Mouse (Mus musculus) fibroblast of lung, adult 2 months (primary cell): ENCODE results near the gene H2-D1.

Experiments used
- DNase-seq: peaks from one replicate; pipeline ENCODE4 v3.0.0-alpha.2; 2011; ENCODE audit warnings: low read depth

Gene H2-D1

DNA sequence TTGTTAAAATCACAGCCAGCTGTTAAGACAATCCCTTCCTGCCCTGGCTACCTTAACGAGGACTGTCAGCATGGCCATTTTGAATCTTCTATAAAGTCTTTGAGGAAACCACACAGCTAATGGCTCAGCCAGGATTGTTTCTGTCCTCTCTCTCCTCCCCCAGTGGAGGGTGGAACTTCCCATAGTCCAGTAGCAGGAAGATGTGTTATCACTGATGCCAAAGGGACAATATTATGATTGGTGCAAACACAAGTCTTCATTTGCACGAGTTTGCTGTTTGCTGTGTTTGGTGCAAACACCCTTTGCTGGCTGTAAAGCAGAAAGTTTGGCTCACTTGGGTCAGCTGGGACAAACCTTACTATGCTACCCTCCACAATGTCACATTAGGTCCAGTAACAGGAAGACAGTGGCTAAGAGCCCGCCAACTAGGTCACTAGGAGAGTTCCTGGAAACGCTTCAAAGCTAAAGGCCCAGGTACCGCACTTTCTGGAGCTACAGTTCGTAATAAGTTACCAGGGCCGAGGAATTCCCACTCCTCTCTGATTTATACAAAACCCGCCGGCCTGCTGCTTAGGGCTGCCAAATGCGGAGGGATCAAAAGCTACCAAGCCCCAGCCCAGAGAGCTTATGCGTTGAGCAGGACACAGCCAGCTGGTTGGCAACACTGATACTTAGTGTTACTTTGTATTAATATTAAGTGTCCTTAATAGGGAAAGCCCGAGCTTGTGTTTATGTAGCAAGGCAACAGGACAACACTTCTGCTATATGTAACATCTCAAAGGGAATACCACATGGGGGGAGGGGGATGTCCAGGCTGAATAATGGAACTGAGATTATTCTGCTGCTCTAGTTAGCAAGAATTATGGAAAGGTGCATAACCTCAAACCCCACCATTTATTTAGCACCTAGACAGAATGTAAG, 21.9 kb upstream of the H2-D1 start:
- no peak for DNase-seq

DNA sequence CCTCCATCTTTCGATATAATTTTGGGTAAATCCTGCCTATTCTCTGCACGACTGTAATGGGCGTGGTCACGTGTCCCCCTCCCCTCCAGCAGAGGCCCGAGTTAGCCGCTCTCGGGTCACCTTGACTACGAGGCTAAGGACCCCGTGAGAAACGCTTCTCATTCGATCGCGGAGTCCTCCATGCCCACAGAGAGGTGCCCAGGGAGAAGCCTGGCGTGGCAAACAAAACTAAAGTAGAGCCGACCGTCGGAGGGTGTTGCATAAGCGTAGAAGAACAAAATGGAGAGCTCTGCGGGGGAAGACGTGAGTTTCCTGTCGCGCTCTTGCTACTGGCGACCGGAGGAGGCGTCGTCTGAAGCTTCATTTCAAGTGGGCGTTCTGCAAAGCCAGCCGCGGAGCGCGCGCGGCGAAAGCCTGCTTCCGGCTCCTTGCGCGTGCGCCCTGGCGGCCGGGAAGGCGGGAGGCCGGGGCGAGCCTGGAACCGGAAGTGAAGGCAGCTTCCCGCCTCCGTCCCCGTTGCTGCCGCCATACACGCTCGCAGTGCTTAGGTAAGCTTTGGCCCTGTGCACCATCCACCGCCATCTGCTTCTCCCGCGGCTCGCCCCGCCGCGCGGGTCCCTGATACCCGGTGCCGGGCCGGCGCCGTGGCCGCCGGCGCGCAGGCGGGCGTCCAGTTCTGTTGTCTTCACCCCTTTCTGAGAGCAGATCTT, 21.1 kb upstream of the H2-D1 start, which contains the start of gene Ddx39b:
Ddx39b (plus strand) TSS at position 442 of the 710 bp plus-strand sequence.
- peak; percentile 90 for DNase-seq

DNA sequence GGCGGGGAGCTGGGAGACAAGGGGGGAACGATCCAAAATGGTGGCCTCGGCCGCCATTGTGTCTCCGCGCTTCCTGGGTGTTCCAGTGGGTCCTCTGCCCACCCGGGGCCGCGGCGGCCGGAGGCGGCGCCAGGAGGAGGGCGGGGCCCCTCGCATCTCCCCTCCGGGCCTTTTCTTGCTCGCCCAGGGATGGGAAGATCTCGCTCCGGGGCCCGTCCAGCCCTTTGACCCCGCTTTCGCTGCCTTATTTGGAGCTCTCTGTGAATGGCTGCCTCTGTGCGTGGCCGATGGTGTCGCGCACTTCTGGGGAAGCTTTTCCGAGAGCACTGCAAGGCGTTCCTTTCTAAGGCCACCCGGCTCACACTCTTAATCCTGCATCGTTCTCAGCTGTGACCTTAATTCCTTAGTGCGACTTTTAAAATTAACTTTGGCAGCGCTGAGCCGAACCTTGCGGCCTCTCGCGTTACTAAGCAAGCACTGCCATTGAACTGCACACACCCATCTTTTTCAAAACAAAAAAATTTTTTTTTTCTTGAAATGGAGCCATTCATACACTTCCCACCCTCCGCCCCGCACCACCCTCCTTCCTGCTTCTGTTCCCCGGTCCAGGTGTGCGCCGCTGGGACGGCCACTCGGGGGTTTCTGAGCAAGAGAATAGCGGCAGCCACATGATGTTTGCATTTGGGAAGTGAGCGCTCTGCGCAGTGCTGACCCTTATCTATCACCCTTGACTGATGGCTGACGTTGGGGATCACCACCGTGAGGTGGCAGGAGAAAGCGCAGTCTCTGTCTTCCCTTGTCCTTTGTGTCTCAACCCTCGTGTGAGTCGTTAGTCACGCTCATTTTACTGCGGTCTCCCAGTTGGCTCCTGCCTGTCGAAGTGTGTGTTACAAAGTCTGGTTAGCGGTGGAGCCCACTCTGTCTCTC, 20.3 kb upstream of the H2-D1 start:
- peak; percentile 36 for DNase-seq

DNA sequence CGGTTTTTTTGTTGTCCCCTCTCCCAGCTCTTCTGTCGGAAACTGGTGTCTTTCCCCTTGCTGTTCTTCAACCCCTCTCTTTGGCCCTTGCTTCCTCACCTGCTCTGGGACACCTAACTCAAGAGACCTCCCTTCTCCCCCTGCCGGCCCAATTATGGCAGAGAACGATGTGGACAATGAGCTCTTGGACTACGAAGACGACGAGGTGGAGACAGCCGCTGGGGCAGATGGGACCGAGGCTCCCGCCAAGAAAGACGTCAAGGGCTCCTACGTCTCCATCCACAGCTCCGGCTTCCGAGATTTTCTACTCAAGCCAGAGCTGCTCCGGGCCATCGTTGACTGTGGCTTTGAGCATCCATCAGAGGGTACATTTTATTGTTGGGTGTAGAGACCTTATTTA, 19.4 kb upstream of the H2-D1 start:
- no peak for DNase-seq

DNA sequence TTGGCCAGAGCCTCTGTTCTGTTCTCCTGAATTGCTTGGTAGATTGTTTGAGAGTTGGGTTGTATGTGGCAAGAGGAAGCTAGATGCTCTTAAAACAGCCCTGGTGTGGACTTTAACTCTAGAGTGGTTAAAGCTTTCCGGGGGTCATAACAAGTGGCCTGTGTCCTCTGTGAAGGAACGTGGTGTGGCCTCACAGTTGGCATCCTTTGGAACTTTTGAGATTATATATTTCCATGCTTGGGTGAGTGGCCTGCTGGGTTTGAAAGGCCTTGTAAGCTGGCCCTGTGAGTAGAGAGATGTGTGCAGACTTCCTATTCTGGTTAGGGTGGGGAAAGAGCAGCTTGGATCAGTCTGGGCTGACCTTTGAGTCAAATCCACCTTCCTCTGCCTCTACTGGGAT, 17.5 kb upstream of the H2-D1 start:
- DNase-seq, result no peak

DNA sequence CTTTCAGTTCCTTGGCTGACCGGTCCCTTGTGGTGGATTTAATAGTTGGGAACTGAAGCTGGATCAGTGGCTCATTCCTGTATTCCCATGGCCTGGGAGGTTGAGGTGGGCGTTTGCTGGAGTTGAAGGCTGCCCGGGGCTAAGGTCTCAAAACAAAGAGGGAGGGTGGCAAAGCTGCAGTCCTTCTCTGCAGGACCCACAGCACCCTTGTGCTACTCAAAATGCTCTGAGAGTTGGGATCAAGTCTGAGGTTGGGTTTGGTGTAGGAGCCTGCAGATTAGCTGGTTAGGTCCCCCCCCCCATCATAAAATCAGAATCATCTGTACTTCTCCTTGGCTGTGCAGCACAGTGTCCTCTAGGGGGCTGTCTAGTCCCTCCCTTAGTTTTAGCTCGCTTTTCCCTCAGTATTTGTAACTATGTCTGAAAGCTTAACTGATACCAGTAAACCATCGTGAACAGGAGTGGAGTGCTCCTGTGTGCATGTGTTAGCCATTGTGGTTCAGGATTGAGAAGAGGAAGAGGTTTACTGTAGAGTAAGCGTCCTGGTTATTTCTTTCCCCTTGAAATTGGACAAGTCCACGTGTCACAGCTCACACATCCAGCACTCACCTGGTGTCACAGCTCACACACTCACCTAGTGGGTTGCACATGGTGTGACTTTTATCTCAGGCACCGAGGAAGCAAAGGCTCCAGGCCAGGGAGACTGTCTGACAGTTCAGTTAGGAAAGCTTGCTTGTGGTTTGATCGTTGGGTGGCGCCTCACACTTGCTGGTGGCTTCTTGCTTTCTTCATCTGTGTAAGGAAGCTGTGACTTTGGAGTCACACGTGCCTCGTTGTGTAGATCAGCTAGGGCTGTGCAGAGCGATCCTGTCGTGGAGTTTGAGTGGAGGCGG, 16.6 kb upstream of the H2-D1 start:
- DNase-seq, result no peak

DNA sequence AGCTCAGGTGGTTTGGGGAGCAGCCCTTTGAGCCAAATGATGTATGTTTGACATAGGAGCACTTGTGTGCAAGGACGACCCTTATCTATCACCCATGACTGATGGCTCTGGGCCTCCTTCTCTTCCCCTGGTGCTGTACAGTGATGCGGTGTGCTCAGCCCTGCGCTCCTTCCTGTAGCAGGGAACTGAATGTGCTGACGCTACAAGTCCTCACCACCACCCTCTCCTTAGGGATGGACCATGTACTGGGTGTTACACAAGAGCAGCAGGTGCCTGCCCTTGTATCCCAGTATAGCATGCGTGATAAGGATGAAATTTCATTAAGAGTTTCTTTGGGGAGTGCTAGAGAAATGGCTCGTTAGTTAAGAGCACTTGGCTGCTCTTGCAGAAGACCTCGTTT, 15.4 kb upstream of the H2-D1 start:
- DNase-seq, result no peak

DNA sequence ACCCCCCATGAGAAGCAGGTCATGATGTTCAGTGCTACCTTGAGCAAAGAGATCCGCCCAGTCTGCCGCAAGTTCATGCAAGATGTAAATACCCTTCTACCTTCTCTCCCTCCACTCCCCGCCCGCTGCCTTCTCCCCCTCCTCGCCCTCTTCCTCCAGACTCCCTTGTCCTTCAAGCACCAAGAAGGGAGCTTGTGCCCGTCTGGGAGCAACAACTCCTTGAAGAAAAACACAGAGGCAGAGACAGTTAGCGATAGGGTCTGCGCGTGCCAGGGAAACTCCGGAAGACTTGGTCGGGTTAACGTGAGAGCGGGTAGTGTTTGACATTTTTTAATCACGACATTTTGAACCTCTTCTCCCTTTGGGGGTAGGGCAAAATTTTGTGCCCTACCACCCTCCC, 13.5 kb upstream of the H2-D1 start:
- no peak for DNase-seq

DNA sequence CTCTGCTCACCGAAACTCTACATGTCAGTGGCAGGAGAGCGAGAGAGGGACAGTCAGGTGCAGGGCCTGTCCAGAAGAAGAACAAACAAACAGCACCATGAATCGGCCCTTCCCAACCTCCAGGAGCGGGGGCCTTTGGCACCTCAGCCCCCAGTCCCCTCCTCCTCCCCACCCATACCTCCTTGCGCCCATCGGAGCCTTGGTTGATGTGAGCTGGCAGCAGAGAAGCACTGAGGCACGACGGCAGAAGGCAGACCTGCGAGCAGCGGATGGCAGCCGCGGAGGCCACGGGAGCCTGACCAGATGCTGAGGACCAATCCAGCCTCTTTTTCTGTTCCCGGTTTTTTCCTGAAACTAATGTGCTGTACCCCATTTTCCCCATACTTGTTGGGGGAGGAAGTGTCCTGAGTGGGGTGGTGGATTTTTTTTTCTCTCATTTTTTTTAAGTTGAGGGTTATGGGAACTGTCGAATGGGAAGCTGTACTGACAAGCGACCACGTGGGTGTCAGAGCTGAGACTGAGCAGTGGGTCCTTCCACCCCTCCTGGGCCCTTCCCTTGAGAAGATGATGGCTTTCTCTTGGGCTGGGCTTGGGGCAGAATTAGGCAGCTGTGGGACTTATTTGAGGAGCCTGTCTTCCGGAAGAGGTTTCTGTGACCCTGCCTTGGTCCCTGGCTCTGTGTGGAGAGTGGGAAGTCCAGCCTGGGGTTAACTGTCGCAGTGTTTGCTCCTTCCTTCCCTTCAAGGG, 12.9 kb upstream of the H2-D1 start:
- DNase-seq, result no peak

DNA sequence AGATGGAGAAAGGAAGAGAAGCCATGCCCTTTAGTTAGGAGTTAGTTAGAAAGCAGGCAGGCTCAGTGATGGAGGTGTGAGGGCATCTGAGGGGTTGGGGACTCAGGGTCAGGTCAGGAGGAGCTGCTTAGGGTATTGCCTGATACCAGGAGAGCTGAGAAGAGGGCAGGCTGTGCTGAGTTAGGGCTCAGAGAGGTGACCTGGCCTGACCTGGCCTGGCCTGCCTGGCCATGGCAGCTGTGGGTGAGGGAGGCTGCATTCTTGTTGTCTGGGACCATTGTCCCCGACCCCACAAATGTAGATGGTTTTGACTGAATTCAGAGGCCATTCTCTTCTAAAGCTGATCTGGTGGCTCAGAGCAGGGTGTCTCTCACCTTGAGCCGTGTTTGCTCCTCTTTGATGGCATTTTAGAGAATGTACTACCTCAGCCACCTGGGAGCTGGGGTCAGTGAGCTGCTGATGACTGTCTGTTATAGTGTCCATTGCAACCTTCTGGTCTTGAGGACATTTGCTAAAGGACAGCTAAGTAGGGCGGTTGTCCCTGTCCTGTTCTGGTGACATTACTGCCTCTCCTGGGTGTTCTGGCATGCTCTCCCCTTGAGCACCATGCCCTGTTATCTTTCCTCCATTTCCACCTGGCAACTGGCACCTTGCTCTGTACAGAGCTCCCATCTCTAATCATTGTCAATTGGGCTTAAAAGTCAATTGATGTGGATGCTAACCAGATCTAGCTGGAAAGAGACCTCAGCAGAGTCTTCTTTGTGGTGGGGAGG, 12.0 kb upstream of the H2-D1 start:
- DNase-seq, result no peak

DNA sequence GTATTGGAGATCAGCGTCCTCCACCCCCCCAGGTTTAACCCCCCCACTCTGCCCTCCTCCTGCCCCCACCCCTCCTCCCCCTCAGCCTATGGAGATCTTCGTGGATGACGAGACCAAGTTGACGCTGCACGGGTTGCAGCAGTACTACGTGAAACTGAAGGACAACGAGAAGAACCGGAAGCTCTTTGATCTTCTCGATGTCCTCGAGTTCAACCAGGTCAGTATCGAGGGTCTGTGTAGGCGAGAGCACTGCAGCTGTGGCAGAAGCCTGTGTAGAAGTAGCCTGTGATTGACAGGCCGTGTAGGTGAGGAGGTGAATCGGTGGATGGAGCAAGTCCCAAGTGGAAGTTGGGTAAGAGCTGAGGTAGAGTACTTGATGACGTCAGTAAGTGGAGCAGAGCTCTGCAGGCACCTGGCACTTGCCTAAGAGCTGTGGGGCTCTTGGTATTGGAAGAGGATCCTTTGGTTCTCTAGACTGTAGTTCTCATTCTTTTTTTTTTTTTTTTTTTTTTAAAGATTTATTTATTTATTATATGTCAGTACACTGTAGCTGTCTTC, 11.3 kb upstream of the H2-D1 start:
- no peak for DNase-seq

DNA sequence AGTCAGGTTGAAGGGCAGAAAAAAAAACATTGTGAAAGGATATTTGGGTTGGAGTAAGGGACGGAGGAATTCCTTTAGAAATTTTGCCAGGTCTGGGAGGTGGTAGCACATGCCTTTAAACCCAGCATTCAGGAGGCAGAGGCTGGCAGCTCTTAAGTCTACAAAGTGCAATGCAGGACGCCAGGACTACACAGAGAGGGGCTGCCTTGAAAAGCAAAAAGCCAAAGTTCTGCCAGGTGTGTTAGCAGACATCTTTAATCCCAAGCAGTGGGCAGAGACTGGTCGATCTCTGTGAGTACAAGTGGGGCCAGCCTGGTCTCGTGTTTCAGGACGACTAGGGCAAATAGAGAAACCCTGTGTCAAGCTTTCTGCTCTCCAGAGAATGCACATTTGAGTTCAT, 10.5 kb upstream of the H2-D1 start:
- no peak for DNase-seq

DNA sequence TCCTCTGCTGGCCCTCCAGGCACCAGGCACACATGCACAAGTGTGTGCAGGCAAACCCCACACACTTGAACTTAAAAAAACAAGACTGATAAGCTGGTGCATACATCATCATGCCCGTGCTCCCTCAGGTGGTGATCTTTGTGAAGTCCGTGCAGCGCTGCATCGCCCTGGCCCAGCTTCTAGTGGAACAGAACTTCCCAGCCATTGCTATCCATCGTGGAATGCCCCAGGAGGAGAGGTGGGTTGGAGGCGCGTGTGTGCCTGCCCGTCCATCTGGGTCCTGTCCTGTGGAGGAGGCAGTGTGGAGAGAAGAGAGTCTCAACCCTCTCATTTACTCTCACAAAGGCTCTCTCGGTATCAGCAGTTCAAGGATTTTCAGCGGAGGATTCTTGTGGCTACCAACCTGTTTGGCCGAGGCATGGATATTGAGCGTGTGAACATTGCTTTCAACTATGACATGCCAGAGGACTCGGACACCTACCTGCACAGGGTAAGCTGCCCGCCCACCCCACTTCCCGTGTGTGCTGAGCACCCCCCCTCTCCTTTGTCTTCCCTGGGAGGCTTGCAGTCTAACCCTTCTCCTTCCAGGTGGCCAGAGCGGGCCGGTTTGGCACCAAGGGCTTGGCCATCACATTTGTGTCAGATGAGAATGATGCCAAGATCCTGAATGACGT, 9.8 kb upstream of the H2-D1 start:
- no peak for DNase-seq

DNA sequence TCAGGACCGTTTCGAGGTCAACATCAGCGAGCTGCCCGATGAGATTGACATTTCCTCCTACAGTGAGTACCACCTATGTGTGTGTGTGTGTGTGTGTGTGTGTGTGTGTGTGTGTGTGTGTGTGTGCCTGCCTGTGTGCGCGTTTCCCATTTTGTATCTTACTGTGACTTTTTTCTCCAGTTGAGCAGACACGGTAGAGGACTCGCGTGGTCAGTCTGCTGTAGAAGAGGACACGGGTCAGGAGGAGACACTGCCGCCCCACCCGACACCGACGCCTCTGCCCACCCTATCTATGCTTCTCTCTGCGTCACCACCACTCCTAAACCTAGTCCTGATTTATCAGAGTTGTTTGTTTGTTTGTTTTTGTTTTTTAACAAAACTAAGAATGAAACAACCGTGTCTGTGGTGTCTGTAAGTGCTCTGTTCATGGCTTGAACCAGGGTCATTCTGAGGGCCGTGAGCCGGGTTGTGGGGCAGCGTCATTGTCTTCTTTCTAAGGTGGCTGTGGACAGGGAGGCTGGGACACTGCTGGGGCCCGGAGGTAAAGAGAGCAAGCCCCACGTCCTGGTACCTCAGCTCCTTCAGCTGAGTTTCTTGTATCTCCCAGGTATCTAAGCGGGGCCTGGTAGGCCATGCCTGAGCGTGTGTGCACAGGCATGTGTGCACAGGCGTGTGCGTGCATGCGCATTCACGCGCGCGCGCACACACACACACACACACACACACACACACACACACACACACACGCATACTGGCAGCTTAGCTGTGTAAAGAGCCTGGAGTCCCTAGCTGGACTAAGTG, 9.0 kb upstream of the H2-D1 start:
- DNase-seq, result no peak

DNA sequence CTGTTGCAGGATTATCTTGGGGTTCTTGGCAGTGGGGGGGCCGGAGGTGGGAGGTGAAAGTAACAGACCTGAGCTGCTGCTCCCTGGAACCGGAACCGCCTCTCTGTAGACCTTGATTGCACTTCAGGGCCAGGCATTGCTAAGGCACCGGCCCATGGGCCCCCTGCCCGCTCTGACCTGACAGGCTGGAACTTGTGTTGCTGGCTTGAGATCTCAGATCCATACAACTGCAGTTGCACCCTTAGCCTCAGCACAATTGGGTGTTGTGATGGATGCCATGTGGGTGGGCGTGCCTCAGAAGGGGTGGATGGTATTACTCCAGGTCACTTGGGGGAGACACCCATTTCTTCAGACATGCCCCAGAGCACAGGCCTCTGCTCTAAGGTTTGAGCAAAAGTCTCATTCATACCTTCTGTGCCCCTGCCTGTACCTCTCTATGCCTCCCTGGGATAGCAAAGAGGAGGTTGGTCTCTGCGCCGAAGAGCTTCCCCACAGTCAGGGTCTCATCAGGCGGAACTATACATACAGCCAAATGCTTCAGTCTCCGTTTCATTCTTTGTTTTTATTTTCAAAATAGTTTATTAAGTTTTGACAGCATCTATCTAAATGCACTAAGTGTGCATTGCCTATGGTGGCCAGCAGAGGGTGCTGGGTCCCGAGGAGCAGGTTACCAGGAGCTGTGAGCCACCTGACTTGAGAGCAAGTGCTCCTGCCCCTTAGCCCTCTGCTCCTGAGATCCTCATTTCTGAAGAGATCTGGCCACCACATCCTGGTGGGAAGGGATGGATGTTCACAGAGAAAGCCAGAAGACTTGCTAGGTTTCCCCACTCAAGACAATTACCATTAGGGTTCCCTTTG, 8.1 kb upstream of the H2-D1 start:
- DNase-seq, result no peak

DNA sequence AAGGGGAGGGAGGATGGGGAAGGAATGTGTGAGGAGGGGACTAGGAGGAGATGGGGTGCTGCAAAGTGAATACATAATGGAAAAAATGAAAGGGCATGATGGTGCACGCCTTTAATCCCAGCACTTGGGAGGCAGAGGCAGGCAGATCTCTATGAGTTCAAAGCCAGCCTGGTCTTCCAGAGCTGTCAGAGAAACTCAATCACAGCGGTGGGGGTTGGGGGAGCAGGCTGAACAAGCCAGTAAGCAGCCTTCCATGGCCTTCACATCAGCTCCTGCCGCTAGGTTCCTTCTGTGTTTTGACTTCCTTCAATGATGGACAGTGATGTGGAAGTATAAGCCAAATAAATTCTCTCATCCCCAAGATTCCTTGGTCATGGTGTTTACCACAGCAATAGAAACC, 7.2 kb upstream of the H2-D1 start:
- DNase-seq, result no peak

DNA sequence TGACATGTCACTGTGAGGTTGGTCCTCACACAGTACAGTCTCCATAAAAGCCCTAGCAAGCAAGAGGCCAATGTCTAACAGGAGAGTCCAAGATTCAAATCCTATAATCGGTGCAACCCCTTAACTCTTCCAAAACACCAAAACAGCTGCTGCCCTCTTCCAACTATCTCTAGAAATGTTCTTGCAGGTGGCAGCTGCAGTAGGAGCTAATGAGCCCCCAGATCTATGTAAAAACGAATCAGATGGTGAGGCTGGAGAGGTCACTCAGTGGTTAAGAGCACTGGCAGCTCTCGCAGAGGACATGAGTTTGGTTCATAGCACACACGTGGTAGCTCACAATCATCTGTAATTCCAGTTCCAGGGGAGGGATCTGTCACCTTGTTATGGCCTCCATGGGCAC, 6.8 kb upstream of the H2-D1 start:
- no peak for DNase-seq
